ENCODE assay signal across 15 mouse cellular contexts in the genomic region with DNA sequence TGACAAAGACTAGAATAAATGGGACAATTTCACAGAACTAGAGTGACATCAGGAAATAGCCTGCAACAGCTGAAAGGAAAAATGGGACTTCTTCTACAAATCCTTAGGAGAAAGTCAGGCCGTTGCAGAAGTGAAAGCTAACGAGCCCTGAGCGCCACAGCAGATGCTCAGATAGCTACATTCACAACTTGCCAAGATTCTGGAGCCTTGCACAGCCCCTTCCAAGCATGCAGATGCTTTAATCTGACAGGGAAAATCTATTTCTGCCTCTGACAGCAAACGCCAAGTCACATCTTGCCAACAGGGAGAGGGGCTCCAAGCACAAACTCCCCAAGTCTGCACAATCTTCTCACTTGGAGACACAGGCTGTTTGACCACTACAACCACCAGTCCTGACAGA. TPM values are rescaled to one million over a fixed set of nuclear protein-coding genes. Genes with fewer than 3 reads are reported as not detected.
DNase-seq lines count a peak whose midpoint lies in the region; ATAC-seq and TF ChIP-seq lines count a peak whose summit lies in the region.
"Had no signal": no experiment of that assay in that cellular context is flagged by ENCODE, and none has a peak within 500 bp of the region (broad histone marks: within the 10 kb centered on the region; RNA-seq: fewer than 3 reads in every experiment).

No protein-coding gene starts in this region.

- no peak overlapping the region for H3K4me3 ChIP-seq in embryonic facial prominence, embryonic 14.5 days (ENCODE audit: low read depth, low read length)
- no peak overlapping the region for H3K4me3 ChIP-seq in embryonic facial prominence, embryonic 10.5 days
- H3K4me3 ChIP-seq in lung, embryonic 14.5 days (ENCODE audit: low read depth, low read length) = no peak overlapping the region
- no peak overlapping the region for H3K4me3 ChIP-seq in lung, postnatal 0 days (ENCODE audit: low read depth, low read length)
- H3K4me3 ChIP-seq: embryonic facial prominence, embryonic 13.5 days; neural tube, embryonic 15.5 days had no signal

- 70% methylated on average over 4 of the region's 4 CpGs for WGBS in embryonic facial prominence, embryonic 14.5 days
- 87% methylated on average over 4 of the region's 4 CpGs for WGBS in embryonic facial prominence, embryonic 10.5 days
- WGBS in lung, embryonic 14.5 days = 68% methylated on average over 4 of the region's 4 CpGs
- WGBS in lung, postnatal 0 days = 66% methylated on average over 4 of the region's 4 CpGs

- H3K9ac ChIP-seq in embryonic facial prominence, embryonic 14.5 days (ENCODE audit: low read depth, low read length) = no peak overlapping the region
- no peak overlapping the region for H3K9ac ChIP-seq in lung, embryonic 14.5 days
- no peak overlapping the region for H3K9ac ChIP-seq in lung, postnatal 0 days (replicated peaks; ENCODE audit: low read depth)
- H3K9ac ChIP-seq: embryonic facial prominence, embryonic 13.5 days; neural tube, embryonic 15.5 days had no signal

- DNase-seq in embryonic facial prominence, embryonic 14.5 days (ENCODE audit: low spot score) = peak; percentile 25
- DNase-seq in embryonic facial prominence, embryonic 10.5 days (ENCODE audit: low spot score) = no peak
- DNase-seq in lung, embryonic 14.5 days = peak; percentile 21
- DNase-seq in lung, postnatal 0 days (ENCODE audit: low spot score) = no peak
- peak; percentile 33 to 63 for DNase-seq in layer of hippocampus, postnatal 14 days (ENCODE audit: low spot score in 2 of 2)
- DNase-seq in right cerebral cortex, postnatal 4 days = peak; percentile 30
- no peak for DNase-seq in thymus, postnatal 10 days (ENCODE audit: low spot score in 2 of 2)
- no peak for DNase-seq in urinary bladder, postnatal 14 days (ENCODE audit: low spot score)
- DNase-seq: adrenal gland, adult 2 months; heart, postnatal 14 days; kidney, adult 9 months; lung, adult 2 months had no signal

- H3K4me1 ChIP-seq in embryonic facial prominence, embryonic 14.5 days (ENCODE audit: control insufficient read depth, insufficient read depth, low read length) = no peaks in the 10 kb centered on the region
- H3K4me1 ChIP-seq in embryonic facial prominence, embryonic 10.5 days = no peaks in the 10 kb centered on the region
- H3K4me1 ChIP-seq in lung, embryonic 14.5 days (ENCODE audit: insufficient read depth) = no peaks in the 10 kb centered on the region
- H3K4me1 ChIP-seq in lung, postnatal 0 days (ENCODE audit: insufficient read depth, low read depth, low read length) = no peaks in the 10 kb centered on the region
- H3K4me1 ChIP-seq: embryonic facial prominence, embryonic 13.5 days had no signal

- no peak for ATAC-seq in embryonic facial prominence, embryonic 14.5 days (ENCODE audit: low read depth)
- no peak for ATAC-seq in lung, embryonic 14.5 days (ENCODE audit: insufficient read depth)
- ATAC-seq in lung, postnatal 0 days = no peak
- ATAC-seq: Patski had no signal

- TF ChIP-seq EP300 in lung, postnatal 0 days (IDR thresholded peaks at IDR 0.05) = no peak

- H3K9me3 ChIP-seq in embryonic facial prominence, embryonic 14.5 days (ENCODE audit: control insufficient read depth, low read length) = no peaks in the 10 kb centered on the region
- H3K9me3 ChIP-seq in embryonic facial prominence, embryonic 10.5 days = no peaks in the 10 kb centered on the region
- no peaks in the 10 kb centered on the region for H3K9me3 ChIP-seq in lung, embryonic 14.5 days (ENCODE audit: low read depth, low read length)
- no peaks in the 10 kb centered on the region for H3K9me3 ChIP-seq in lung, postnatal 0 days (ENCODE audit: low read length)
- H3K9me3 ChIP-seq: embryonic facial prominence, embryonic 13.5 days; neural tube, embryonic 15.5 days had no signal

- no peaks in the 10 kb centered on the region for H3K27me3 ChIP-seq in embryonic facial prominence, embryonic 14.5 days (replicated peaks; ENCODE audit: control insufficient read depth, insufficient read depth, low read length)
- no peaks in the 10 kb centered on the region for H3K27me3 ChIP-seq in embryonic facial prominence, embryonic 10.5 days (replicated peaks; ENCODE audit: low read depth, poor library complexity, severe bottlenecking)
- no peaks in the 10 kb centered on the region for H3K27me3 ChIP-seq in lung, embryonic 14.5 days (ENCODE audit: insufficient read depth, low read length)
- no peaks in the 10 kb centered on the region for H3K27me3 ChIP-seq in lung, postnatal 0 days (replicated peaks; ENCODE audit: insufficient read depth, low read length)
- H3K27me3 ChIP-seq: embryonic facial prominence, embryonic 13.5 days; neural tube, embryonic 15.5 days; Patski had no signal

- no peak overlapping the region for H3K27ac ChIP-seq in embryonic facial prominence, embryonic 14.5 days (replicated peaks; ENCODE audit: low read depth, low read length)
- no peak overlapping the region for H3K27ac ChIP-seq in embryonic facial prominence, embryonic 10.5 days (replicated peaks)
- no peak overlapping the region for H3K27ac ChIP-seq in lung, embryonic 14.5 days (ENCODE audit: low read depth)
- H3K27ac ChIP-seq in lung, postnatal 0 days (ENCODE audit: low read length) = no peak overlapping the region
- H3K27ac ChIP-seq: embryonic facial prominence, embryonic 13.5 days; neural tube, embryonic 15.5 days had no signal

- H3K4me2 ChIP-seq in embryonic facial prominence, embryonic 14.5 days (ENCODE audit: low read depth, low read length) = no peak overlapping the region
- no peak overlapping the region for H3K4me2 ChIP-seq in lung, embryonic 14.5 days
- no peak overlapping the region for H3K4me2 ChIP-seq in lung, postnatal 0 days (replicated peaks; ENCODE audit: low read depth, low read length)
- H3K4me2 ChIP-seq: embryonic facial prominence, embryonic 13.5 days; neural tube, embryonic 15.5 days had no signal

- no peak for TF ChIP-seq CTCF in lung, embryonic 14.5 days (IDR thresholded peaks at IDR 0.05; ENCODE audit: low read depth)
- TF ChIP-seq CTCF in lung, postnatal 0 days (IDR thresholded peaks at IDR 0.05) = no peak

- H3K36me3 ChIP-seq in embryonic facial prominence, embryonic 14.5 days (ENCODE audit: control insufficient read depth, insufficient read depth, low read length) = no peaks in the 10 kb centered on the region
- peaks cover 19% of the 10 kb centered on the region for H3K36me3 ChIP-seq in embryonic facial prominence, embryonic 10.5 days (replicated peaks)
- H3K36me3 ChIP-seq in lung, embryonic 14.5 days (ENCODE audit: insufficient read depth) = no peaks in the 10 kb centered on the region
- H3K36me3 ChIP-seq in lung, postnatal 0 days (ENCODE audit: insufficient read depth, low read length) = no peaks in the 10 kb centered on the region
- H3K36me3 ChIP-seq: neural tube, embryonic 15.5 days had no signal

RNA-seq across cellular contexts. Expression of a gene that starts 42.6 kb away (rescaled TPM):
- 27.4 and 28.6 TPM in 2 replicates for polyA plus RNA-seq in embryonic facial prominence, embryonic 14.5 days (2014; fragmentation: Nextera tagmentation; extraction: Ambion mirVana)
- 12.2 and 12.5 TPM in 2 replicates for polyA plus RNA-seq in embryonic facial prominence, embryonic 10.5 days (2016; fragmentation: Nextera tagmentation; extraction: Ambion mirVana)
- polyA plus RNA-seq in lung, embryonic 14.5 days (2014; fragmentation: Nextera tagmentation; extraction: Ambion mirVana) = 28.0 and 28.4 TPM in 2 replicates
- polyA plus RNA-seq in lung, postnatal 0 days (2015; fragmentation: Nextera tagmentation; extraction: Ambion mirVana) = 33.4 and 33.9 TPM in 2 replicates
- 10 to 100 TPM; 16.6 to 19.8 TPM for total RNA-seq in layer of hippocampus, postnatal 14 days (2021)

Comparison
In these comparisons a context has a peak if more than half of its experiments do, and no peak if none do; other contexts are left out.
1. DNase-seq: peak in embryonic facial prominence, embryonic 14.5 days (single experiment), lung, embryonic 14.5 days (single experiment), layer of hippocampus, postnatal 14 days (2 of 2) and right cerebral cortex, postnatal 4 days (single experiment); none in embryonic facial prominence, embryonic 10.5 days (single experiment), lung, postnatal 0 days (single experiment), thymus, postnatal 10 days (0 of 2) and urinary bladder, postnatal 14 days (single experiment).